Mouse (Mus musculus) thymus, postnatal 4 days (tissue): Measurements from ENCODE around the gene Fbxo47.

Experiments
- DNase-seq: peaks from one replicate; pipeline ENCODE4 v3.0.0; 2021

The Fbxo47 gene

GRCm38 (mm10) chr11:97883918-97884600, at the start of gene Fbxo47:
Fbxo47 (minus strand) TSS chr11:97884154.
- DNase-seq: peak; percentile 97

GRCm38 (mm10) chr11:97933553-97933952, 49.6 kb upstream of the Fbxo47 start:
- DNase-seq: no peak

- no peak for DNase-seq
Observed at GRCm38 (mm10) chr11:97928905-97929304, 45.0 kb upstream of the Fbxo47 start.

GRCm38 (mm10) chr11:97924217-97924616, 40.3 kb upstream of the Fbxo47 start:
- DNase-seq: no peak

- no peak for DNase-seq
Observed at GRCm38 (mm10) chr11:97923639-97924038, 39.7 kb upstream of the Fbxo47 start.

- DNase-seq: no peak
Observed at GRCm38 (mm10) chr11:97915974-97916503, 32.1 kb upstream of the Fbxo47 start.

- no peak for DNase-seq
Observed at GRCm38 (mm10) chr11:97915471-97915870, 31.5 kb upstream of the Fbxo47 start.

GRCm38 (mm10) chr11:97913111-97913510, 29.2 kb upstream of the Fbxo47 start:
- no peak for DNase-seq

- no peak for DNase-seq
Observed at GRCm38 (mm10) chr11:97908634-97909348, 24.8 kb upstream of the Fbxo47 start.

GRCm38 (mm10) chr11:97907935-97908334, 24.0 kb upstream of the Fbxo47 start:
- no peak for DNase-seq

- no peak for DNase-seq
Observed at GRCm38 (mm10) chr11:97906905-97907304, 23.0 kb upstream of the Fbxo47 start.

GRCm38 (mm10) chr11:97905941-97906340, 22.0 kb upstream of the Fbxo47 start:
- no peak for DNase-seq

- no peak for DNase-seq
Observed at GRCm38 (mm10) chr11:97905540-97905939, 21.6 kb upstream of the Fbxo47 start.

GRCm38 (mm10) chr11:97904801-97905200, 20.8 kb upstream of the Fbxo47 start:
- DNase-seq: no peak

- DNase-seq: no peak
Observed at GRCm38 (mm10) chr11:97901806-97902205, 17.9 kb upstream of the Fbxo47 start.

GRCm38 (mm10) chr11:97899822-97900221, 15.9 kb upstream of the Fbxo47 start:
- peak; percentile 90 for DNase-seq

GRCm38 (mm10) chr11:97897568-97898185, 13.7 kb upstream of the Fbxo47 start:
- no peak for DNase-seq

GRCm38 (mm10) chr11:97896655-97897054, 12.7 kb upstream of the Fbxo47 start:
- DNase-seq: no peak

- no peak for DNase-seq
Observed at GRCm38 (mm10) chr11:97891821-97892220, 7.9 kb upstream of the Fbxo47 start.

GRCm38 (mm10) chr11:97885296-97885915, 1.5 kb upstream of the Fbxo47 start:
- no peak for DNase-seq

GRCm38 (mm10) chr11:97884601-97885185, 739 bp upstream of the Fbxo47 start:
- no peak for DNase-seq

- peak; percentile 90 for DNase-seq
Observed at GRCm38 (mm10) chr11:97883542-97883917, 424 bp downstream of the Fbxo47 start.

GRCm38 (mm10) chr11:97880362-97880761, 3.6 kb downstream of the Fbxo47 start:
- no peak for DNase-seq
